Mouse (Mus musculus) lung, embryonic 14.5 days (tissue): ENCODE measurements around the gene Gucy1b1. TPM values are rescaled to one million over a fixed set of nuclear protein-coding genes. Genes with fewer than 3 reads are reported as not detected.

Experiments
- ATAC-seq: fragments of 200-750 bp; cut with Nextera tagmentation; 2 replicates; pipeline ENCODE4 v1.8.0; 2017; ENCODE audit warnings: mild to moderate bottlenecking, moderate TSS enrichment, moderate library complexity; ENCODE audit not compliant: insufficient read depth
- DNase-seq: peaks from one replicate; pipeline ENCODE4 v3.0.0-alpha.2; 2015
- H3K27ac ChIP-seq: fragments of 300-500 bp; sonication (generic); 2 replicates; pipeline ENCODE4 v1.5.1; 2014; ENCODE audit warnings: low read depth, mild to moderate bottlenecking, moderate library complexity
- H3K27me3 ChIP-seq: fragments of 300-500 bp; sonication (generic); 2 replicates; pipeline ENCODE4 v1.6.1; 2014; ENCODE audit warnings: low read length, control low read depth; ENCODE audit not compliant: insufficient read depth
- H3K36me3 ChIP-seq: fragments of 300-500 bp; sonication (generic); 2 replicates; pipeline ENCODE4 v1.6.1; 2014; ENCODE audit warnings: control low read depth; ENCODE audit not compliant: insufficient read depth
- H3K4me1 ChIP-seq: fragments of 300-500 bp; sonication (generic); 2 replicates; pipeline ENCODE4 v1.6.1; 2014; ENCODE audit warnings: antibody characterized with exemption, control low read depth; ENCODE audit not compliant: insufficient read depth
- H3K4me2 ChIP-seq: fragments of 300-500 bp; sonication (generic); 2 replicates; pipeline ENCODE4 v1.6.1; 2014; ENCODE audit warnings: mild to moderate bottlenecking
- H3K4me3 ChIP-seq: fragments of 300-500 bp; sonication (generic); 2 replicates; pipeline ENCODE4 v1.5.1; 2014; ENCODE audit warnings: low read depth, low read length
- H3K9ac ChIP-seq: fragments of 300-500 bp; sonication (generic); 2 replicates; pipeline ENCODE4 v1.6.1; 2014
- H3K9me3 ChIP-seq: fragments of 300-500 bp; sonication (generic); 2 replicates; pipeline ENCODE4 v1.6.1; 2016; ENCODE audit warnings: low read depth, low read length, control low read depth
- CTCF ChIP-seq: IDR thresholded peaks from 2 replicates; pipeline ENCODE4 v1.5.1; 2016; ENCODE audit warnings: antibody characterized with exemption, low read depth
- WGBS: fragments of 180-500 bp; shearing (Covaris S2); extraction: QIAGEN DNeasy Blood & Tissue Kit; methylation state at CpG from one replicate; pipeline ENCODE4 v1.1.7; 2014; 5-methylcytosine and 5-hydroxymethylcytosine counted together
- polyA plus RNA-seq: library from polyadenylated mRNA; unstranded; fragments of >200 nt; fragmentation: Nextera tagmentation; extraction: Ambion mirVana; gene quantifications from 2 replicates; pipeline ENCODE4 v1.2.1, GENCODE M21; 2014

Gucy1b1 gene
- polyA plus RNA-seq, 1 experiment from 2014 or later: 73.5 TPM

GRCm38 (mm10) chr3:82036262-82037044 lies 38.0 kb downstream of the Gucy1b1 start:
- H3K36me3 ChIP-seq: peaks cover 61% of the 10 kb centered on the region
- ATAC-seq: peak; percentile 66
- WGBS: 31% methylated on average over 2 of the region's 2 CpGs
- no peaks in the 10 kb centered on the region for H3K27me3 ChIP-seq
- H3K4me1 ChIP-seq: peaks cover 3% of the 10 kb centered on the region; the same call in 1 of the 2 replicates
- H3K9me3 ChIP-seq: no peaks in the 10 kb centered on the region
- H3K4me3 ChIP-seq: no peak overlapping the region
- peak; percentile 70 for DNase-seq
- no peak for TF ChIP-seq CTCF
- peak overlapping the region; percentile 75 for H3K27ac ChIP-seq
- H3K9ac ChIP-seq: no peak overlapping the region
- H3K4me2 ChIP-seq: no peak overlapping the region

- WGBS: 71% methylated on average over 1 of the region's 1 CpGs
- DNase-seq (no peak), ATAC-seq (no peak)
- no peak overlapping the region for H3K4me3 ChIP-seq
- H3K4me1 ChIP-seq: no peaks in the 10 kb centered on the region
- H3K9me3 ChIP-seq: no peaks in the 10 kb centered on the region
- H3K27me3 ChIP-seq: no peaks in the 10 kb centered on the region
- no peak overlapping the region for H3K9ac ChIP-seq
- H3K36me3 ChIP-seq: peaks cover 20% of the 10 kb centered on the region
- no peak overlapping the region for H3K27ac ChIP-seq
- no peak overlapping the region for H3K4me2 ChIP-seq
- TF ChIP-seq CTCF: no peak
Observed at GRCm38 (mm10) chr3:82030008-82030748, 44.3 kb downstream of the Gucy1b1 start.

- H3K9me3 ChIP-seq: no peaks in the 10 kb centered on the region
- 4% methylated on average over 3 of the region's 3 CpGs for WGBS
- no peak overlapping the region for H3K27ac ChIP-seq
- DNase-seq: peak; percentile 85
- no peak overlapping the region for H3K4me3 ChIP-seq
- H3K27me3 ChIP-seq: no peaks in the 10 kb centered on the region
- no peak overlapping the region for H3K4me2 ChIP-seq
- ATAC-seq: peak; percentile 69; the same call in 1 of the 2 replicates
- no peaks in the 10 kb centered on the region for H3K4me1 ChIP-seq
- peak; percentile 79 for TF ChIP-seq CTCF
- peaks cover 10% of the 10 kb centered on the region for H3K36me3 ChIP-seq
- no peak overlapping the region for H3K9ac ChIP-seq
Observed at GRCm38 (mm10) chr3:82029229-82029628, 45.3 kb downstream of the Gucy1b1 start.

- Histone ChIP-seq H3K36me3 (peaks cover 5% of the 10 kb centered on the region; the same call in 1 of the 2 replicates), H3K4me3 (no peak overlapping the region), H3K27me3 (no peaks in the 10 kb centered on the region), H3K4me2 (no peak overlapping the region), H3K9me3 (no peaks in the 10 kb centered on the region), H3K27ac (no peak overlapping the region), H3K9ac (no peak overlapping the region), H3K4me1 (no peaks in the 10 kb centered on the region)
- DNase-seq (no peak), ATAC-seq (no peak)
- TF ChIP-seq CTCF: no peak
- WGBS: 59% methylated on average over 1 of the region's 1 CpGs
Observed at GRCm38 (mm10) chr3:82027286-82027685, 47.2 kb downstream of the Gucy1b1 start.

GRCm38 (mm10) chr3:82023065-82023464 lies 51.4 kb downstream of the Gucy1b1 start:
- ATAC-seq (no peak), DNase-seq (no peak)
- no peak overlapping the region for H3K4me2 ChIP-seq
- no peak overlapping the region for H3K27ac ChIP-seq
- H3K9me3 ChIP-seq: no peaks in the 10 kb centered on the region
- no peak overlapping the region for H3K9ac ChIP-seq
- H3K4me3 ChIP-seq: no peak overlapping the region
- no peaks in the 10 kb centered on the region for H3K27me3 ChIP-seq
- 85% methylated on average over 3 of the region's 3 CpGs for WGBS
- no peaks in the 10 kb centered on the region for H3K36me3 ChIP-seq
- H3K4me1 ChIP-seq: no peaks in the 10 kb centered on the region
- TF ChIP-seq CTCF: no peak

GRCm38 (mm10) chr3:82022421-82022920 lies 52.0 kb downstream of the Gucy1b1 start:
- Histone ChIP-seq H3K4me2 (no peak overlapping the region), H3K9me3 (no peaks in the 10 kb centered on the region), H3K9ac (no peak overlapping the region), H3K4me3 (no peak overlapping the region), H3K36me3 (no peaks in the 10 kb centered on the region), H3K4me1 (no peaks in the 10 kb centered on the region), H3K27ac (no peak overlapping the region), H3K27me3 (no peaks in the 10 kb centered on the region)
- DNase-seq: no peak
- WGBS: 86% methylated on average over 8 of the region's 8 CpGs
- ATAC-seq: no peak
- TF ChIP-seq CTCF: no peak

GRCm38 (mm10) chr3:82014148-82014703 lies 60.3 kb downstream of the Gucy1b1 start:
- Histone ChIP-seq H3K27ac (no peak overlapping the region), H3K4me1 (no peaks in the 10 kb centered on the region), H3K27me3 (no peaks in the 10 kb centered on the region), H3K9me3 (no peaks in the 10 kb centered on the region), H3K9ac (no peak overlapping the region), H3K36me3 (no peaks in the 10 kb centered on the region), H3K4me3 (no peak overlapping the region), H3K4me2 (no peak overlapping the region)
- no peak for TF ChIP-seq CTCF
- no peak for ATAC-seq
- 63% methylated on average over 7 of the region's 7 CpGs for WGBS
- no peak for DNase-seq
